ENCODE assay signal across 20 mouse cellular contexts in genomic region chr10:94533081-94533724, GRCm38 (mm10).
"Had no signal": no experiment of that assay in that cellular context is flagged by ENCODE, and none has a peak within 500 bp of the region (broad histone marks: within the 10 kb centered on the region; RNA-seq: fewer than 3 reads in every experiment).

No protein-coding gene starts in this region.

- H3K36me3 ChIP-seq: limb, embryonic 12.5 days; limb, embryonic 15.5 days; liver, embryonic 12.5 days; liver, embryonic 15.5 days; neural tube, embryonic 12.5 days; neural tube, embryonic 15.5 days had no signal

- H3K9ac ChIP-seq: limb, embryonic 12.5 days; limb, embryonic 15.5 days; liver, embryonic 12.5 days; liver, embryonic 15.5 days; neural tube, embryonic 12.5 days; neural tube, embryonic 15.5 days had no signal

- H3K4me1 ChIP-seq: limb, embryonic 15.5 days; neural tube, embryonic 12.5 days; neural tube, embryonic 15.5 days had no signal

- H3K4me2 ChIP-seq: limb, embryonic 12.5 days; limb, embryonic 15.5 days; liver, embryonic 12.5 days; liver, embryonic 15.5 days; midbrain, embryonic 11.5 days; neural tube, embryonic 12.5 days; neural tube, embryonic 15.5 days had no signal

- H3K27ac ChIP-seq: left cerebral cortex, adult 2 months; limb, embryonic 12.5 days; limb, embryonic 15.5 days; liver, embryonic 12.5 days; liver, embryonic 15.5 days; neural tube, embryonic 12.5 days; neural tube, embryonic 15.5 days had no signal

- H3K4me3 ChIP-seq: left cerebral cortex, adult 2 months; limb, embryonic 12.5 days; limb, embryonic 15.5 days; liver, embryonic 12.5 days; liver, embryonic 15.5 days; neural tube, embryonic 12.5 days; neural tube, embryonic 15.5 days had no signal

- ATAC-seq: liver, embryonic 12.5 days had no signal

- H3K9me3 ChIP-seq: limb, embryonic 15.5 days; liver, embryonic 12.5 days; liver, embryonic 15.5 days; neural tube, embryonic 12.5 days; neural tube, embryonic 15.5 days had no signal

- H3K27me3 ChIP-seq: limb, embryonic 12.5 days; limb, embryonic 15.5 days; liver, embryonic 15.5 days; neural tube, embryonic 12.5 days; neural tube, embryonic 15.5 days had no signal

- DNase-seq: kidney, adult 18-20 months; kidney, postnatal 10 days; kidney, postnatal 36 days; layer of hippocampus, postnatal 36 days; lung, adult 2 months; lung, postnatal 14 days; lung, postnatal 4 days; midbrain, embryonic 14.5 days; right cerebral cortex, adult 18-20 months; right cerebral cortex, postnatal 14 days; right cerebral cortex, postnatal 4 days; thymus, postnatal 25 days had no signal
